Mouse (Mus musculus): ENCODE data around the gene Lrrfip1.

The Lrrfip1 gene

GRCm38 (mm10) chr1:91101709-91102440, 103.3 kb downstream of the Lrrfip1 start:
- in situ Hi-C loops (cut with MboI; ENCODE audit: unreplicated experiment in 2 of 2): loop anchor here (5.0 kb wide), 3 partner anchors 60 to 130 kb away; no protein-coding TSS in a partner anchor

GRCm38 (mm10) chr1:91103366-91103983, 104.9 kb downstream of the Lrrfip1 start:
- in situ Hi-C loops (cut with MboI; ENCODE audit: unreplicated experiment in 2 of 2): loop anchor here (5.0 kb wide), 3 partner anchors 61 to 131 kb away; no protein-coding TSS in a partner anchor

GRCm38 (mm10) chr1:91107548-91107947, 109.0 kb downstream of the Lrrfip1 start:
- in situ Hi-C loops (cut with MboI; ENCODE audit: unreplicated experiment in 2 of 2): loop anchor here in 1 of 2 experiments (5.0 kb wide), 1 partner anchor 135 kb away; no protein-coding TSS in a partner anchor

- in situ Hi-C loops (cut with MboI; ENCODE audit: unreplicated experiment in 2 of 2): loop anchor here in 1 of 2 experiments (5.0 kb wide), 1 partner anchor 137 kb away; no protein-coding TSS in a partner anchor
Measured at GRCm38 (mm10) chr1:91109302-91109701, 110.8 kb downstream of the Lrrfip1 start.

- in situ Hi-C loops (cut with MboI; ENCODE audit: unreplicated experiment in 2 of 2): no loop called here
Measured at GRCm38 (mm10) chr1:91112171-91112570, 113.6 kb downstream of the Lrrfip1 start.

GRCm38 (mm10) chr1:91112606-91113005, 114.1 kb downstream of the Lrrfip1 start:
- in situ Hi-C loops (cut with MboI; ENCODE audit: unreplicated experiment in 2 of 2): no loop called here

- in situ Hi-C loops (cut with MboI; ENCODE audit: unreplicated experiment in 2 of 2): no loop called here
Measured at GRCm38 (mm10) chr1:91122121-91122520, 123.6 kb downstream of the Lrrfip1 start.

- in situ Hi-C loops (cut with MboI; ENCODE audit: unreplicated experiment in 2 of 2): no loop called here
Measured at GRCm38 (mm10) chr1:91123004-91123403, 124.5 kb downstream of the Lrrfip1 start.

- in situ Hi-C loops (cut with MboI; ENCODE audit: unreplicated experiment in 2 of 2): no loop called here
Measured at GRCm38 (mm10) chr1:91123466-91123865, 124.9 kb downstream of the Lrrfip1 start.

- in situ Hi-C loops (cut with MboI; ENCODE audit: unreplicated experiment in 2 of 2): no loop called here
Measured at GRCm38 (mm10) chr1:91128849-91129248, 130.3 kb downstream of the Lrrfip1 start.

- in situ Hi-C loops (cut with MboI; ENCODE audit: unreplicated experiment in 2 of 2): no loop called here
Measured at GRCm38 (mm10) chr1:91137036-91137435, 138.5 kb downstream of the Lrrfip1 start.

- in situ Hi-C loops (cut with MboI; ENCODE audit: unreplicated experiment in 2 of 2): no loop called here
Measured at GRCm38 (mm10) chr1:91144813-91145212, 146.3 kb downstream of the Lrrfip1 start, which contains the start of gene Rbm44. Gene Rbm44, plus strand, starts transcription at chr1:91145089.

- in situ Hi-C loops (cut with MboI; ENCODE audit: unreplicated experiment in 2 of 2): no loop called here
Measured at GRCm38 (mm10) chr1:91151509-91151908, 153.0 kb downstream of the Lrrfip1 start.

GRCm38 (mm10) chr1:91166798-91167197, 168.3 kb downstream of the Lrrfip1 start:
- in situ Hi-C loops (cut with MboI; ENCODE audit: unreplicated experiment in 2 of 2): no loop called here

- in situ Hi-C loops (cut with MboI; ENCODE audit: unreplicated experiment in 2 of 2): no loop called here
Measured at GRCm38 (mm10) chr1:91169157-91169556, 170.6 kb downstream of the Lrrfip1 start.

GRCm38 (mm10) chr1:91174796-91175195, 176.3 kb downstream of the Lrrfip1 start:
- in situ Hi-C loops (cut with MboI; ENCODE audit: unreplicated experiment in 2 of 2): no loop called here

- in situ Hi-C loops (cut with MboI; ENCODE audit: unreplicated experiment in 2 of 2): no loop called here
Measured at GRCm38 (mm10) chr1:91176026-91176425, 177.5 kb downstream of the Lrrfip1 start.

GRCm38 (mm10) chr1:91176871-91177270, 178.3 kb downstream of the Lrrfip1 start:
- in situ Hi-C loops (cut with MboI; ENCODE audit: unreplicated experiment in 2 of 2): no loop called here

Measured in v-Abl transformed pro-B cells (cell line).